Mouse (Mus musculus) MEL (cell line): ENCODE measurements around the gene Mindy3.

ENCODE experiments used
- CTCF ChIP-seq, 3 experiments: IDR thresholded peaks in 2 of 3; conservative IDR thresholded peaks in 1 of 3; 2 replicates each; pipeline ENCODE4 v1.5.1; 2011 to 2012; ENCODE audit warnings: low read length in 3 of 3, low read depth in 2 of 3, mild to moderate bottlenecking in 2 of 3, improper control_type of control experiment in 1 of 3, inconsistent platforms in 1 of 3, mixed read lengths in 1 of 3, moderate library complexity in 1 of 3; ENCODE audit not compliant: control insufficient read depth in 1 of 3, insufficient read depth in 1 of 3, poor library complexity in 1 of 3, severe bottlenecking in 1 of 3
- GATA1 ChIP-seq: IDR thresholded peaks from 2 replicates; pipeline ENCODE4 v1.6.1; 2011; ENCODE audit warnings: low read depth, low read length, improper control_type of control experiment
- MAFK ChIP-seq: IDR thresholded peaks from 2 replicates; pipeline ENCODE4 v1.6.1; 2011; ENCODE audit warnings: low read depth, mild to moderate bottlenecking, low read length, improper control_type of control experiment, borderline replicate concordance
- MAX ChIP-seq: IDR thresholded peaks from 2 replicates; pipeline ENCODE4 v1.6.1; 2011; ENCODE audit warnings: low read length, improper control_type of control experiment
- POLR2A ChIP-seq, 2 experiments: IDR thresholded peaks; 2 replicates each; pipeline ENCODE4 v1.6.1; 2011 to 2012; ENCODE audit warnings: low read length in 2 of 2, mild to moderate bottlenecking in 2 of 2, control low read depth in 1 of 2, improper control_type of control experiment in 1 of 2, low read depth in 1 of 2, moderate library complexity in 1 of 2; ENCODE audit not compliant: control insufficient read depth in 1 of 2, insufficient read depth in 1 of 2, poor library complexity in 1 of 2
- TAL1 ChIP-seq: IDR thresholded peaks from 2 replicates; pipeline ENCODE4 v1.6.1; 2012; ENCODE audit warnings: mild to moderate bottlenecking, inconsistent platforms, low read length, moderate library complexity, mixed read lengths
- USF1 ChIP-seq: IDR thresholded peaks from 2 replicates; pipeline ENCODE4 v1.6.1; 2014; ENCODE audit warnings: low read depth, mild to moderate bottlenecking, inconsistent platforms, low read length, improper control_type of control experiment, moderate library complexity

DNA sequence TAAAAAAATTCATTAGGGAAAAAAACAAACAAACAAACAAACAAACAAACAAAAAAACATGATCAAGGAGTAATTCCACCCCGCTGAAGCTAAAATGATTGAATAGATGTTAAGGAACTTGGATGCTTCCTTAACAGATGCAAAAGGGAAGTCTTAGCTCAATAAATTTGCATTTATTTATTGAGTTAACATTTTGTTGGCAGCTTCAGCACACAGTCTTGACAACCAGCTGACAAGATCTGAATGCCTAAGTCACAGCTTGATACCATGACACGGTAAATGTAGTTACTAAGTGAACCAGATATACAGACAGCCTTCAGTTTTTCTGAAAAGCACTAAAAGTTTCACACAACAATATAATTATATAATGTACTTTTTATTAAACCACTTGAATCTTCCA, 89.7 kb downstream of the Mindy3 start:
- no peak for TF ChIP-seq POLR2A (IDR thresholded peaks at IDR 0.05; ENCODE audit: control insufficient read depth in 1 of 2, insufficient read depth in 1 of 2, low read depth in 1 of 2, low read length in 2 of 2, poor library complexity in 1 of 2)
- no peak for TF ChIP-seq GATA1
- no peak for TF ChIP-seq TAL1
- TF ChIP-seq MAFK = no peak
- TF ChIP-seq CTCF (IDR thresholded peaks at IDR 0.05 in 2 of 3, conservative IDR thresholded peaks at IDR 0.05 in 1 of 3; ENCODE audit: control insufficient read depth in 1 of 3, insufficient read depth in 1 of 3, low read depth in 2 of 3, low read length in 3 of 3, poor library complexity in 1 of 3, severe bottlenecking in 1 of 3) = no peak
- TF ChIP-seq MAX = no peak
- no peak for TF ChIP-seq USF1
